Mouse (Mus musculus) megakaryocyte, adult 5-6 weeks (primary cell): ENCODE data around the gene Sh3bp4. TPM values are rescaled to one million over a fixed set of nuclear protein-coding genes. Genes with fewer than 3 reads are reported as not detected.

ENCODE experiments used
- ATAC-seq: 2 replicates; pipeline ENCODE4 v1.8.0; 2016; ENCODE audit warnings: mild to moderate bottlenecking, inconsistent platforms; ENCODE audit not compliant: poor library complexity, severe bottlenecking
- total RNA-seq, 2 experiments: library from RNA; stranded (forward) in 1 of 2; stranded (reverse) in 1 of 2; fragments of 153-499, 151-499 nt in 1 of 2; fragments of 221-1000, 200-1000 nt in 1 of 2; gene quantifications; 2 replicates each; pipeline versions ENCODE4 v1.2.3 to v1.2.4; 2015 to 2017

Sh3bp4 gene
- total RNA-seq, 2 experiments from 2014 or later: 1.3 to 1.9 TPM

DNA sequence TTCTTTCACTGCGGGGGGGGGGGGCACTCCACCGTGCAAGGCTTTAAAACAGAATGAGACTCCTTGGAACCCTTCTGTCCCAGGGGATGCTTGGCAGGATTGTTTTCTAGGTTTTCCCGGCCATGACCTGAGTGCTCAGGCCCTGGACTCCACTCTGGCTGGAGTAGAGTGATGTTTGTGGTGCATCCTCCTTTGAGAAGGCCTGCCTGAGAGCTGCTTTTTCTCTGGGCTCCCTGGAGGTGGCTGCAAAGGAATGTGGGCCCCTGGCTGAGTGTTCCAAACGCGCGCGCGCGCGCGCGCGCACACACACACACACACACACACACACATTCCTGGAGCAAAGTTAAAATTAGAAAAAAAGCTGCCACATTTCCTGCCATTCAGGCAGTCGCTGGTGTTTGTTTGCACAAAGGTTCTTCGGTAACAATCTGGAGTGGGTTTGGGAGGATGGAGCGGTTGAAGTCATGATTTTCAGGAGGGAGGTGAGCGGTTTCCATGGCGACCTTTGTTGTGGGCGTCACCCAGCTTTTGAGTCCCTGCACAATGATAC is 22.3 kb downstream of the Sh3bp4 start:
- no peak for ATAC-seq

DNA sequence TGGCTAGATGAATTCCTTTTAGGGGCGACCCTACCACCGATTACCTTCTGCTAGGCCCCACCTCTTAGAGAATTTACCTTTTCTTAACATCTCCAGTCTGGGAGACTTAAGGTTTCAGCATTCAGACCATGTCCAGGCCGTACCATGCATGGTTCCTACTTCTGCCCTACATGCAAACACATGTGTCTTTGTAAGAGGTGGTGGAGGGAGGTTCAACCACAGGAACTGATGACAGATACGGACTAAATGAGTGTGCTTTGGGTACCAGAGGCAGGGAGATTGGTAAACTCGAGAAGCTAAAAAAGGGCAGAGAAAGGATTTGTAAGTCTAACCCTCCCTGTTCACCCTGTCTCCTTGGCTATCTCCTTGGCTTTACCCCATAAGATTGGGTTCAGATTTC is 23.5 kb downstream of the Sh3bp4 start:
- no peak for ATAC-seq

DNA sequence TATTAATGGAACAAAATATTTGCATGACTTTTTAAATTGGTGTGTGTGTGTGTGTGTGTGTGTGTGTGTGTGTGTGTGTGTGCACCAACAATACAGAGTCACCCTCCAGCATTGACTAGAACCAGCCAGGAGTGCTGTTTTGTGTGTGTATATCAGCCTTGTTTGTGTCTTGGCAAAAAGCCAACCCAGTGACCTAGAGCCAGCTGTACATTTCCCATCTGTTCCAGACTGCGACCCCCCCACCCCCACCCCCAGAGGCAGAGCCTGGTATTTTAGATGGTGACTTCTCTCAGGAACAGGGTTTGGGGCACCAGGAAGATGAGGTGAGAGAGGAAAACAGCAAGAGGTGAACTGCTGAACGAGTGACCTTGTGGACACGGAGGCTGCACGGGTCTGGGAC is 24.2 kb downstream of the Sh3bp4 start:
- ATAC-seq: no peak

DNA sequence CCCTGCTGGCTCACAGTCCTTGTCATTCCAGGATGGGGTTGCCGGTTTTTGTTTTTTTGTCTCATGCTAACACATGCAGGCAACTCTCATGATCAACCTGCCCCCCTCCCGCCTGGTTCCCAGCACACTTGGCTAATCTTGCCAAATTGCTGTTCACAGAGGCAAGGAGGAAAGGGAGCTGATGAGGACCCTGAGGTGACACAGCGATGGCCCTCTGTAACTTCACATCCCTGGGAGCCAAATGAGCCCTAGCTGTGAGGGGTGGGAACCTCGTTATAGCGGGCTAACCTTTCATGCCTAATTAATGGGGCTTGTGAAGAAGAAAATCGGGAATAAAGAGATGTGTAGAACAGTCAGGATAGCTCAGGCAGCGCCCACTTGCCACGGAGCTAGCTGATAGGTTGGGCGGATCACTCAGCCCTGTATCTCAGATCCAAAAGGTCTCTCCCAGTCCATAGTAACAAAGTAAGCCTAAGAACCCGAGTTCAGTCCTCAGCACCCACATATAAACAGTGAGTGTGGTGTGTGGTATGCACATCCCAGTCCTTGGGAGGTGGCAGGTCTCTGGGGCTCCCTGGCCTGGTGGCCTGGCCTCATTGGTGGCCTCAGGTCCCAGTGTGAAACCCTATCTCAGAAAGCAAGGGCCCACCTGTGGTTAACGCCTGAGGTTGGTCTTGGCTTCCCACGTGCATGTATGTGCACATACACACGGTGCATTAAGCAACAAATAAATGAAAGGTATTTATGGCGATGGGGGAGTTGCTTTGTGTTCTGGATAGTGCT is 25.6 kb downstream of the Sh3bp4 start:
- no peak for ATAC-seq

DNA sequence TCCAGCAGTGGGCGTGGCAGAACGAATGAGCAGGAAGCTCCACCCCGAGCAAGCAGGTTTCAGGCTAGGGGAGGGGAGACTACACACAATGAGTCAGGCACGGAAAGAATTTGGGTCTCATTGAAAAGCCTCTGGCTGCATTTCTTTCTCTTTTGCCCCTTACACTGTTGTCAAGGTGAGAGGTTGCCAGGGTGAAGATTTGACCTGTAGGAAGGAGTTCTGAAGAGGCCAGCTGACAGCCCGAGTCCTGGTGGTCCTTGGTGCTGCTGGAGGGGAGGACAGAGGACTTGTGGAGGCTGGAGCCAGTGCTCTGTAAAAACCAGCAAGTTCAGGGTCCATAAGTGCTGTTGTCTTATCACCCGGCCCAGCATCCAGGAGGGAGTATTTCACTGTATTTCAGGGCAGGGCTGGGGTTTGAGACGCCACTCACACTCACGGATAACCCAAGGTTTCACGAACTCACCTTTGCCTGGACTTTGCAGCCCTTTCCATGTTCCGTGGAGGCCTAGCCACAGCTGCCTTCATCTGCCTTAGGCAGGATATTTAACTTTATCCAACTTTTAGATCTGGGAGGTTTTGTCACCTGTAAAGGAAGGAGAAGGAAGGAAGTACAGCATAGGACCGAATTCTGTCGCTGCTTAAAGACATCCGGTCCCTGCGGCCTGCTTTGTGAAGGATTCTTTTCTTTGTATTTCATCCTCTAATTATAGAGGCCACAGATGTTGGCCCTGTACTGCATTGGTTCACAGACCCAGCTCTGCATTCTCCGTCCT is 32.2 kb downstream of the Sh3bp4 start:
- ATAC-seq: no peak

DNA sequence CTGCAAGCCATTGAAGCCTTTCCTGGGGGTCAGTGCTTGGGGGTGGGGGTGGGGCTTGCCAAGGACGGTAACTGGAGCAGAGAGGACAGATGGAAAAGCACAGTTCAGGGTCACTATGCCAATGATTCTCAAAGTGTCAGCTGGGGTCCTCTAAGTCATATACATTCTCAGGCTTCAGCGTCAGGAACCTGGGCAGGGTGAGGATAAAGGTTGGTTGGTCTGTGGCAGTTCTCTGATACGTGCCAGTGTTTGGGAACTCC is 32.7 kb downstream of the Sh3bp4 start:
- no peak for ATAC-seq

DNA sequence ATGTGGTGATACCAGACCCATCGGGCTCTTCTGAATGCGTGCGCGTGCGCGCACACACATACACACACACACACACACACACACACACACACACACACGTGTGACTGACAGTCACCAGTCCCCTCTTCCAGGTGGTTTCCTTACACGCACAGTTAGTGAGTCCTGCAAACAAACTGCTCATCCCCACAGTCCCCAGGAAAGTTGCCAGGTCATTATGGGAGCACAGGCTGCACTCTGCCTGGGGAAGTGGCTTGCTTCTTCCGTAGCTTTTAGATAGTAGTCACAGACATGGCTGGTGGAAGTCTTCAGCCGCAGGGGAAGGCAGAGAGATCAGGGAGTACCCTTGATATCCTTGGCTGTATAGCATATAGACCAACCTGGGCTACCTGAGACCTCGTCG is 33.3 kb downstream of the Sh3bp4 start:
- ATAC-seq: no peak

DNA sequence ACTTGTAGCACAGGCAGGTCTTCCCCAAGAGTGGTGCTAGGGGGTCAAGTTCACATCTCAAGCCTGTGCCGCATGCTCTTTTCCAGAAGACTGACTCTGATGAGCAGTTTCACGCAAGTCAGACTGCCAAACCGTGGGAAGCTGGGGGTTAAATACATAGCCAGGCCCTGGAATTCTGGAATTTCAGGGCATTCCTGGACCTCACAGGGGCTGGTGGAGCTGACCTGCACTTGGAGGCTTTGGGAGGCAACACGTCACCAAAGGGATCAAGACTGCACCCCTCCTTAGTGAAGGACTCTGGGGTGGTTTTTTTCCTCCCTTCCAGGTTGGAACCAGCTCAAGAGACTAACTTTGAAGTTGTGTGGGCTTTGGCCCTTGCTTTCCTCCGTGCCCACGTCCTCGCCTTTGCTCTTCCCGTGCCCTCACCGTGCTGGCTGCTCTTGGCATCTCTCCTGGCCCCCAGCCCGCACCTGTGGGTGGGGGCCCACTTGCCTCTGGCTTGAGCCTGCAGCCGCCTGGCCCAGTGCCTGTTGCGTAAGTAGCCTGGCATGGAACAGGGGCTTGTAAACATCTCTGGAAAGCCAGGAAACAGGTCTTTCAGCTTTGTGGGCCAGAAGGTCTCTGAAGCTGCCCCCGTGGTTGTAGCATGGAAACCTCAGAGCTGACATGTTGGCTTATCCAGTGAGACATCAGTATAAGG is 34.0 kb downstream of the Sh3bp4 start:
- no peak for ATAC-seq

DNA sequence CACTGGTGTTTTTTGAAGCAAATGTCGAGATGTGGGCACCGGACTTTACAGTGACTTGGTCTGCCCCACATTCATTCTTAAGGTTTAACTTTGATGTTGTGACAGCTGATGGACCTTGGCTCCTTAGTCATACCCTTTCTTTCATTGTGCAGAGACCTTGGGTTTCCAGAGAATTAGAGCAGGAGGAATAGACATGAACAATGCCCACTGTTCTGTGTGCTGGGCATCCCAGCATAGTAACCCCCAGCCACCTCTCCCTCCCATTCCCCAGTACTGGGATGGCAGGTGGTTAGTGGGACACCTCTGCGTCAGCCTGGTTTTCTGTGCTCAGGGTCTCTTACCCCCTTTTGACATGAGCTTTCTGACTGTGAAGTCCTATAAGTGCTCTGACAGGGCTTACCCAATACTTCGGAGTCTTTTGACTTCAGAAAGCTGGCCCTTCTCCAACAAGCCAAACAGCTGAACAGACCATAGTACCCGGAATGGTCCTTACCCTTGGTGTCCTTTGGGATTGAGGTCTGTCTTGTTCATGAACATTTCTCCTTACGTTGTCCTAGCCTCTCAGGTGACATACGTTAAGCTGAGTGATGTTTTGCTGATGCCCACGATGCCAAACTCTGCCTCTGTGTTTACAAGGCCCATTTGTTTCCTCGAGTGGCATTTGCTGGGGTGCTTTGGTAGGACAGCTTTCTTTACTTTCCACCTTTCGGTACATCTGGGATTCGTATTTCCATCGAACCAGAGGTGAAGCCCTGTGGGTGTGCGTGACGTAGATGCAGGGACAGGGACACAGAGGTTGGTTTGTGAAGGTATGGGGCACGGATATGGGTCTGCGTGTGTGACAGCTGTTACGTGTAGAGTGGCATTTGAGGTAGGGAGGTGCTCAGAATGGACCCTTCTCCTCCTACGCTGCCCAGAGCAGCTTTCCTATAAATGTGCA is 35.9 kb downstream of the Sh3bp4 start:
- no peak for ATAC-seq

DNA sequence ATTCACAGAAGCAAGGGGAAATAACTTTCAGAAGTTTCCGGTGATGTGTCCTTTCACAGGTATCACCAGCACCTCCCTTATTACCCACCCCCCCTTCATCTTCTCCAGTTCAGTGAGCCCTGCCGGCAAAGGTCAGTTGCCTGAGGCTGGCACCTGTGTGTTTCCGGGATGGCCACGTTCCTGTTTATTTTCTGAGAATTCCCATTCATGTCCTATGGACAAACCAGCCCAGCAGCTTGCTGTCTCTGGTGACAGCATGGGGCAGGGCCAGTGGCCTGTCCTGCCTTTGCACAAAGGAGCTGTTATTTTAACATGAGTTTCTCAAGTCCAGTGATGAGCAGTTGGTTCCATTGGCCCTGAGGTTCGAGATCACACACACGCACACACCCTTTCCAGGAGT is 37.3 kb downstream of the Sh3bp4 start:
- ATAC-seq: no peak

DNA sequence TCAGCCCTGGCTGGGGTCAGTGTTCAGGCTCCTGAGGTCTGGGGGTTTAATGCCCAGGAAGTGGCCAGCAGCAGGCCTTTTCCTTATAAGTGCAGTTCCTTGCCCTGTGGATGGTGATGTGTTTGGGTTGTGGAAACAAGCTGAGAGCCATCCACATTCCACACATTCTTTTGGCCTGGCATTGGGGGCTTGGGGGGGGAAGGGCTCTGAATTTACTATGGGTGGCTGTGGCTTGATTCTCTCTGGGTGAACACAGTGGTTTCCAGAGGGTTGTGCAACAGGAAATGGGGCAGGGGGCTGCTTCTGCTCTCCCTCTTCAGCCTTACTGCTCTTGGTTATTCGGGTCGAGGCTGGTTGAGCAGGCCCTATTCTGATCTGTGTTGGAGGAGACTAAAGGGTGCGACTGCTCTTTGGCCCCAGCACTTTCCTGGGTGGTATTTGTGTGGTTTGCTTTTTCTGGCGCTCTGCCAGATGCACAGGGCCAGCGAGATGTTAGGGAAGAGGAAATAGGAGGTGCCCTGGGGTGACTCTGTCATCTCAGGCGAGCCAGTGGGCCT is 38.2 kb downstream of the Sh3bp4 start:
- peak; percentile 71 for ATAC-seq

DNA sequence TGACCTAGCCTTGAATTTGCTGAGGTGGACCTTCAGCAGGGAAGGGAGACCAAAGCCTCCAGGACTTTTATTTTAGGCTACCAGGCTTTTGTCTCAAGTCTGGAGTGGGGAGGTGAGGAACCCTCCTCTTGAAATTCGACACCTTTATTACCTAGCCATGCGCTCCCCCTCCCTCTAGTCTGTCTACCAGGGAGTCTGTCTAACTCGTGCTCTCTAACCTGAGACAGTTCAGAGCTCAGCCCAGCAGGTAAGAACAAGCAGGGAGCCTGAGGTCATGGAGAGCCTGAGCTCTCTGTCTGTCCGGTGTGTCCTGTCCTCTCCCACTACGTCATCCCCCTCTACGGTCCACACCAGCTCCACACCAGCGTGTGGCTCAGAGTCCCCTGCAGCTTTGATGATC is 39.6 kb downstream of the Sh3bp4 start:
- ATAC-seq: no peak

DNA sequence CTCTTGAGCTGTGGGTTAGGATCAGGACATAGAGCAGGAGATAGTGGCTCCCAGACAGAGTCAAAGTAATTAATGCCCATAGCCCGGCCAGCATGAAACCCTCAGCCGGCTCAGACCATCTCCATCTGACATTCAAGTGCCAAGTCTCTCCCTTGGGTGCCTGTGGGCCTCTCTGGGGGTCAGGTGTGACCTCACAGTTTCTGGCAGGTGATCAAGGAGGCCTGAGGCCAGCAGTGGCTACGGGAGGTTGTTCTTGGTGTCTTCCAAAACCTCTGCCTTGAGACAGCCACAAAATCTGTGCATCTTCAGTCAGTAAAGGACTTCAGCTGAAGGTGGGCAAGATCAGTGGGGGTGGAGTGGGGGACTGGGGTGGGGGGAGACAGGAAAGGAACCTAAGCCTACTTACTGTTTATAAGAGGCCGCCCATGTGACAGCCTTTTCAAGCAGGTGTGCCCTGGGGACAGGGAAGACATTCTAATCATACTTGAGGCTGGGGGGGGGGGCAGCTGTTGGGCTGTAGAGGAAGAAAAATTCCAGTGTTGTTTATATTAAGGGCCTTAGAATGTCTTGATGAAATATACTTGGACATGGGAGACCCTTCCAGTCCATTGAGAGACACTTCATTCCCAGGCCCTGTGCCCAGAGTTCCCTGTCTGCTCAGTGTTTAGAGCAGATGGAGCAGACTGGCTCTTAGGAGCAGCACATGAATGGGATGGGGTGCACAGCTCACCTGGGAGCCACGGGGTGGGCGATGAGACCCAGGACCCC is 40.7 kb downstream of the Sh3bp4 start:
- no peak for ATAC-seq

DNA sequence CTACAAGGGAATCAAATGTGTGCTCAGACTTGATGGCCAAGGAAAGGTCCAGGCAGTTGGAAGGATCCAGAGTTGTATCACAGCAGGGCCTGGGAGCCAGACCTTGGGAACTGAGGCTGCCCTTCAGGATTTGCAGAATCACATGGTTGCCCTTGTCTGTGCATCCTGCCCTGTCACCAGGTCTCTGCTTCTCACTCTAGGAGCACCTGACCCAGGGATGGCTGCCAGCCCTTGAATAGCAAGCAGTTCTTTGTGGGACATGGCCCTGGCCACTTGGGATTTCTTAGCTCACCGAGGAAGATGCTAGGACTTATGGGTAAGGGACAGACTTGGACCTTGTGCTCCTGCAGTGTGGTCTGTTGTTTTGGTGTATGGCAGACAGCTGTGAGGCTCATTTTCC is 42.3 kb downstream of the Sh3bp4 start:
- ATAC-seq: no peak

DNA sequence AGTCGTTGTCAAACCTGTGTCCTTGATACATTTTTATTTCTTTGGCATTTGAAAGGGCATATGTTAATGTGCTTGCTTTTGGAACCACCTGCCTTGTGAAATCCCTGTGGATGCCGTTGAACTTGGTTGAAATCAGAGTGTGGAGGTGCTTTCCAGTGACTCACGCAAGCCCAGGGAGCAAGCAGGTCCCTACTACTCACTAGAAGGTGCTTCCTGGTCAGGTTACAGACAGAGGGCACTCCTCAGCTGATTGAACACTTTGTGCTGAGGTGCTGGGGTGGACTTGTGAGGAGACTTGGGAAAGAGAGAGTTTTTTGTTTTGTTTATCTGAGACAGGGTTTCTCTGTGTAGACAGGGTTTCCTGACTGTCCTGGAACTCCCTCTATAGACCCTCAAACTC is 43.5 kb downstream of the Sh3bp4 start:
- ATAC-seq: no peak

DNA sequence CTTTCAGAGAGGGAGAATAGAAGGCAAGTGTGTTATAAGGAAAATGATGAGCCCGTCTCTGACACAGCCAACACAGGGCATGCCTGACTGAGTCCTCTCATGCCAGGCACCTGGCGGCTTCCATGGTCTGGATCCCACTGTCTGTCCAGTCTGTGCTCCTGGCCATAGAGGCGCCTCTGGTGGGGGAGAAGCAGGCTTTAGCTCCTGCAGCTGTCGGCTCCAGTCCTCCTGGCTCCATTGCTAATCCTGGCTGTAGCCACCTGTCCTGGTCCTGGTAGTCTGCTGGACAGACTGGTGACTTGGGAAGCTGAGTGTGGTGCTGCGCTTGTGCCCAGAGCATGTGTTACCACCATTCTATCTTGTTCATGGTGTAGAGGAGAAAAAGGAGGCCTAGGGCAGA is 46.8 kb downstream of the Sh3bp4 start:
- ATAC-seq: no peak

DNA sequence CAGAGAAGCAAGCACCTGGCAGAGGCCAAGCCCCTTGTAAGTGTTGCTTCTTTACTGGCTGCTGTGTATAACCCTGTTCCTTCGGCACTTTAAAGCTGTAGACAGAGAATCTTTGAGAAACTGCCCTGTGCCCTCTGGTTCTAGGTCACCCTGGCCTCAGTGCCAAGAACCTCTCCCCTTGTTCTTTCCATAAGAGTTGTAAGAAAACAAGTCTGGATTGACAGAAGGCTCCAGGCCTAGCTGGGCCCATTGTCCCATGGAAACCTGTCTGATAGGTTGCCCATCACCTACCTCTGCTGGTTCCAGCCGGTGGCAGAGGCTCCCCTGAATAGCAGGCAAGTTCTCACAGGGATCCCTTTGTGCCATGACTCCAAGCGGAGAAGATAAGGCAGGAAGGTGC is 47.9 kb downstream of the Sh3bp4 start:
- no peak for ATAC-seq

DNA sequence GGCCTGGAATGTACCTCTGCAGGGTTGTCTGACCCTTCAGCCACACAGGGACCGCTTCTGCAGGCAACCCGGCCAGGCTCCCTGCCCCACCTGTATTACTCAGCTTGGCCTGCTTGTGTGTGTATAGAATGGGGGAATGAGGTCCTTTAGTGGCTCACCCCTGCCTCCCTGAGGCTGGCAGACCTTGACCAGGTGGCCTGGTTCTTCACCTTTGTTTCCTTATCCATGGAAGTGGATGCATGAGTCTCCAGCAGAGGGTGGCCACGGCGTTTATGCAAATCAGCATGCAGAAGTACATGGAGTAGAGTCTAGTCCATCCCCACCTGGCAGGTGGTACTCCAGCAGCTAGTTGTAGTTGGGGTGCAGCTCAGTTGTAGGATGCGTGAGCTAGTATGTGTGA is 48.6 kb downstream of the Sh3bp4 start:
- ATAC-seq: no peak

DNA sequence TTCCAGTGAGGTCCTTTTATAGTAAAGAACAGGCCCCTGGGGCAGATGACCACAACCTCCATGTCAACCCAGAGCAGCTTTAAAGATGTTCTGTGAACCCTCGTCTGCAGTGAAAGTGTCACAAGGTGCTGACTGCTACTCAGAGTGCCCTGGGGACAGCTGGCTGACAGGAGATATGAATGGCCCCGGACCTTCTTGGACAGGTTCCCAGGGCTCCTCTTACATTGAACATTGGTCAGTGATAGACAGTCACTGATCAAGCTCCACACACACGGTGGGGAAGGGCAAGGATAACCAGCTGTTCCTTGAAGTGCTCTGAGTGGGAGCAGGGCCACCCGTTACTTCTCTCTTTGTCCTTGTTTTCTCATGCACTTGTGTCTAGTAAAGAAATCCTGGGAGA is 50.1 kb downstream of the Sh3bp4 start:
- ATAC-seq: no peak

DNA sequence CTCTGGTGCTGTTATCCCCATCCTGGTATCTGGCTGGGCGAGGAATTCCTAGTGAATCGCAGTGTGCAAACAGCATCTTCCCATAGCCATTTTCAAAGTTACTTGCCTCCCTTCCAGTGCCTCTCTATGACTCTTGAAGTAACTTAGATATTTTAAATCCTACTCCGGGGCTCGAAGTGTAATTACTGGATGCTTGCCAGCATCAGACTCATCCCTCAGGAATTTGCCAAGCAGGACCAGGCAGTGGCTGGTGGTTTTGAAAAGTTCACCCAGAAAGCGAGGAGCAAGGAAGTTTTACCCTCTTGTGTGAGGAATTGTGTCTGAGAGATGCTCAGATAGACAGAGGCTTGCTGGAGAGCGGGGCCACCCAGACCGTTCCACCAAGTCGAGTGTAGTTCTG is 51.3 kb downstream of the Sh3bp4 start:
- ATAC-seq: no peak
